Mouse (Mus musculus) fibroblast of lung, adult 2 months (primary cell): ENCODE results near the gene Flot1.
"Not testable (repeated sequence)": the region's sequence is repeated elsewhere in the genome, so short reads cannot be mapped to it uniquely, and the experiment has no call there.

Experiments used
- DNase-seq: peaks from one replicate; pipeline ENCODE4 v3.0.0-alpha.2; 2011; ENCODE audit warnings: low read depth

The Flot1 gene

GRCm38 (mm10) chr17:35836991-35837422, 14.0 kb downstream of the Flot1 start:
- DNase-seq, result no peak

GRCm38 (mm10) chr17:35837487-35837886, 14.5 kb downstream of the Flot1 start:
- DNase-seq, result no peak

- DNase-seq, result peak; percentile 96
Measured at GRCm38 (mm10) chr17:35838122-35838544, 15.1 kb downstream of the Flot1 start, which contains the start of gene Tubb5. Gene Tubb5, minus strand, starts transcription at chr17:35838306.

GRCm38 (mm10) chr17:35838570-35838969, 15.5 kb downstream of the Flot1 start:
- DNase-seq, result no peak

DNA sequence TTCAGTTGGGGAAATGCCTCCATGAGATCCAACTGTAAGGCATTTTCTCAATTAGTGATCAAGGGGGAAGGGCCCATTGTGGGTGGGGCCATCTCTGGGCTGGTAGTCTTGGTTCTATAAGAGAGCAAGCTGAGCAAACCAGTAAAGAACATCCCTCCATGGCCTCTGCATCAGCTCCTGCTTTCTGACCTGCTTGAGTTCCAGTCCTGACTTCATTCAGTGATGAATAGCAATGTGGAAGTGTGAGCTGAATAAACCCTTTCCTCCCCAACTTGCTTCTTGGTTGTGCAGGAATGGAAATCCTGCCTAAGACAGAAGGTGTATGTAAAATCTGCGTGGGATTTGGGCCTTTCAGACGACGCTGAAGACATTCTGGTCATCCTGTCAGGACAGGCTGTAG, 16.0 kb downstream of the Flot1 start:
- not testable (repeated sequence) for DNase-seq

- no peak for DNase-seq
Measured at GRCm38 (mm10) chr17:35840561-35840960, 17.5 kb downstream of the Flot1 start.

DNA sequence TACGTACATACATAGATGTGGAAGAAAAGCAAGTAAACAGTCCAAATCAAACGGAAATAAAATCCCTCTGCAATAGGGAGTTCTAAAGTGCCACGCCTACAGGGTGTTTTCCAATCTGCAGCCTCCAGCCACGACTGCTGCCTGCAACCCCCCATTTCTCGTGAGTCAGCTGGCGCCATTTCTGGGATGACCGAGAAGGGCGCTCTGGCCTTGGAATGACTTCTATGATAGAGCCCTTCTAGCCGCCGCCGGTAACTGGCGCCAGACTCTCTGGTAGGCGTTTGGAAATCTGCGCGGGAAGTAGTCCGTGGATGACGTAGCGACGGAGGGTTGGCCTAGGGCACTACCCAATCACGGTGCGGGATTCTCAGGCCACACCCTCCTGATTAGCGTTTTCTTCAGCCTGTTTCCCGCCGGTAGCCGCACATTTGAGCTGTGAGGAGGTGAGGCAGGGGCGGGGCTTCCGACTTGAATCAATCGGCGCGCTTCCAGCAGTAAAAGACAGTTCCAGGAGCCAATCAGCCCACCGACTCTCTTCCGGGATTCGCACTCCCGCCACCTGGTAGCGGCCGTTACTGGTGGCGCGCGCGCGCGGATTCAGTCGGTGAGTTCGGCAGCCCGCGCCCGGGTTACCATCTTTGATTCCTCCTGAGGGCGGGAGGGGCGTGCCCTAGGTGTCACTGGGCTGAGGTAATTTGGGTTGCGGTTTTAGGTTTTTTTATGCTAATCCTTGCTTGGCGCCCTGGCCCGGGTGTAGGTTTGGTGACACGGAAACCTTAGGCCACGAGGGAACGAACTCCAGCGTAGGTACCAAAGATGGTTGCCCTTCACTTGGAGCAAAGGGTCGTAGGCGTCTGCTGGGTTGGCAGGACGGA, 18.3 kb downstream of the Flot1 start, which contains the start of gene Mdc1:
Gene Mdc1, plus strand, starts transcription at position 440 of the 875 bp plus-strand sequence.
- peak; percentile 99 for DNase-seq

- DNase-seq, result no peak
Measured at GRCm38 (mm10) chr17:35842006-35842405, 19.0 kb downstream of the Flot1 start.

DNA sequence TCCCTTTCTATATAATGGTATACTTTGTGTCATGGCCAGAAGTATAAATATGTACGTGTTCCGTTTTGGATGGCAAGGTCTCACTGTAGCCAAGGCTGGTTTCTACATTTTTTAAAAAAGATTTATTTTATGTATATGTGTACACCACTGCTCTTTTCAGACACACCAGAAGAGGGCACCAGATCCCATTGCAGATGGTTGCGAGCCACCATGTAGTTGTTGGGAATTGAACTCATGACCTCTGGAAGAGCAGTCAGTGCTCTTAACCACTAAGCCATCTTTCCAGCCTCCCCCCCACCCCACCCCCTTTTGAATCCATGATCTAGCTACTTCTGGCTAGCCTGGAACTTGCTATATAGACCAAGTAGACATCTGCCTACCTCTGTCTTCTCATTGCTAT, 20.5 kb downstream of the Flot1 start:
- no peak for DNase-seq

DNA sequence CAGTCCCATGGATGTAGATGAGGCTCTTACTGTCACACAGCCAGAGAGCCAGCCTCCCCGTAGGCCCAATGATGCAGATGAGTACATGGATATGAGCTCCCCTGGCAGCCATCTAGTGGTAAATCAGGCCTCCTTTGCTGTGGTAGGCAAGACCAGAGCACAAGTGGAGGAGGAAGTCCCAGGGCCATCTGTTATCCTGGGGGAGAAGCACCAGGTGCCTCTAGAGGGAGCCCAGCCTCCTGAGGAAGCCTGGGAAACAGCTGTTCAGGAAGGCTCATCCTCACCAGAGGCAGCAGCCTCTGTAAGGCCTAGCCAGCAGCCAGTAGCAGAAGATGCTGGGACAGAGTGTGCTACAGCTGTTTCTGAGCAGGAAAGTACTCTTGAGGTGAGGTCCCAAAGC, 25.1 kb downstream of the Flot1 start:
- no peak for DNase-seq

- DNase-seq, result no peak
Measured at GRCm38 (mm10) chr17:35850974-35851373, 27.9 kb downstream of the Flot1 start.

- no peak for DNase-seq
Measured at GRCm38 (mm10) chr17:35859371-35859770, 36.3 kb downstream of the Flot1 start.

- DNase-seq, result no peak
Measured at GRCm38 (mm10) chr17:35859835-35860234, 36.8 kb downstream of the Flot1 start.

- no peak for DNase-seq
Measured at GRCm38 (mm10) chr17:35860831-35861197, 37.8 kb downstream of the Flot1 start.

- peak; percentile 78 for DNase-seq
Measured at GRCm38 (mm10) chr17:35861198-35861857, 38.3 kb downstream of the Flot1 start, which contains the start of gene Nrm. Gene Nrm, plus strand, starts transcription at chr17:35861318.

DNA sequence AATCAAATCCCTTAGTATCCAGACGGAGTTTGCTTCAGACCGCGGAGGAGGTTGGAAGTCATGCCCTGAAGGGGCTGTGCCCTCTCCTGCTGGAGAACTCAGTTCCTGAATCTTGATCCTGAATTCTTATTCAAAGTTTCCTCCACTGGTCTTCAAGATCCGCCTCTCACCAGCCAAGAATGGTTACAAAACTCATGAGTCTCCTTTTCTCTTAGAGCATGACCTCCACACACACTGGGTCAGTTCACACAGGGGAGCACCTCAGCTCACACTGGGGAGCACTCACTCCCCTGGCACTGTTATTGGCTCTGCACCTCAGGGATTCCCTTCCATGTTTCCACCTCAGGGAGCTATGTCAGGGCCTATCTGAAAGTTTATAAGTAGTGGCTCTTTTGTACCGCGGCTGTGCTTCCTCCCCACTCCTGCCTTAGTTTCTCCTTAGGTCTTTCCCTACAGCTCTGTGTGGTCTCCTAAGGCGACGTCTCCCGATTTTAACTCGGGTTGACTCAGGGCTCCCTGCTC, 41.9 kb downstream of the Flot1 start:
- no peak for DNase-seq

DNA sequence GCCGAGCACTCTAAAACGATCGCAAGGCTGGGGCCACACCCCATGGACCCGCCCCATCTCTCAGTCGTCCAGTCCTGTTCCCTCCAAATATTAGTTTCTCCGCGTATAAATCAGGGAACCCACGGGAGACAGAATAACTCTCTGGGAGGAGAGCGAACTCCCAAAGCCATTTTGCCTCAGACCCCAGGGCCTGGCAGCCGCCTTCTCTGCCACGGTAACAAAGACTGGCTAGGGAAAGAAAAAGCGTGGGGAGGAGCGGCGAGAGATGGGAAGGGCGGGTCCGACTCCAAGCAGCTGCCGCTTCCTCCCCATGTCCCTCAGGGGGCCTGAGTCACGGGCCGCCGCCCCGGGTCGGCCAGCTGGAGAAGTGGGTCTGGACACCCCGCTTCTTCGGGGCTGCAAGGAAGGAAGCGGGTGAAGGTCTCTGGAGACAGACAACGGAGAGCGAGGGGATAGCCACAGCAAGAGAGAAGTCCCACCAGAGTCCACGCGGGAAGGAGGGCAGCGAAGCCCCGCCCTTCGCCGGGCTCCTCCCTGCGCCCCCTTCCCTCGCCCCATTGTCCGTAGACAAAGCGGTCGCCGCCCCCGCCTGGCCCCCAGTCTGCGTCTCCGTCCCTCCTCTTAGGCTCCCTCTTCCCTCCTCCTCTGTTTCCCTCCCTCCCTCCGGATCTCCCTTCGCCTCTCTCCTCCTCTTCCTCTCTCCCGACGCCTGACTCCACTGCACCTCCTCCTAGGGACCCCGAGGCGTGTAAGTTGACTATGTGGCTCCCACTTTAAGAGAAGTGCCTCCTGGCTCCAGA, 42.7 kb downstream of the Flot1 start, which contains the start of gene Ppp1r18:
Gene Ppp1r18, plus strand, starts transcription at position 113 of the 800 bp plus-strand sequence.
- DNase-seq, result no peak

DNA sequence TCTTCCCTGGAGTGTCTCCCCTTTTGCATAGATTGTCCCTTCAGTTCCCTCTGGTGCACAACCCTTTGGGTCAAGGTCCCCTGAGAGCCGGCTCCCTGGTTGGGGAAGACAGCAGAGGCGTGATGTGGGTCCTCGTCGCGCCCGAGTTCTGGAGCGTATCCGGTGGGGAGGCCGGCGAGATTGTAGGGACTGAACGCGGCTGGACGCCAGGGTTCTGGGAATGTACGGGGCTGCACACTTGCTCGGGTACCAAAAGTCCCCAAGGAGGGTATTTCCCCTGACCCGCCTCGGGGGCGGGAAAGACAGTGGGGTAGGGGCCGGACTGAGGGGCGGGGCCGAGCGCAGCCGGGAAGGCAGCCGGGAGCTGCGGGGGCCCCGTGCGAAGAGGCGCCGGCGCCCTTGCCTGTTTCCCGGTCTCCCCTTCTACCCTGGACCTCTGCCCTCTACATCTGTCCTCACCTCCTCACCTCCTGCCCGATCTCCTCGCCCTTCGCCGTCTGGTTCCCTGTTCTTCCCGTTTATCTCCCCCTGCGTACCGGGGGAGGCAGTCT, 43.3 kb downstream of the Flot1 start:
- DNase-seq, result no peak

DNA sequence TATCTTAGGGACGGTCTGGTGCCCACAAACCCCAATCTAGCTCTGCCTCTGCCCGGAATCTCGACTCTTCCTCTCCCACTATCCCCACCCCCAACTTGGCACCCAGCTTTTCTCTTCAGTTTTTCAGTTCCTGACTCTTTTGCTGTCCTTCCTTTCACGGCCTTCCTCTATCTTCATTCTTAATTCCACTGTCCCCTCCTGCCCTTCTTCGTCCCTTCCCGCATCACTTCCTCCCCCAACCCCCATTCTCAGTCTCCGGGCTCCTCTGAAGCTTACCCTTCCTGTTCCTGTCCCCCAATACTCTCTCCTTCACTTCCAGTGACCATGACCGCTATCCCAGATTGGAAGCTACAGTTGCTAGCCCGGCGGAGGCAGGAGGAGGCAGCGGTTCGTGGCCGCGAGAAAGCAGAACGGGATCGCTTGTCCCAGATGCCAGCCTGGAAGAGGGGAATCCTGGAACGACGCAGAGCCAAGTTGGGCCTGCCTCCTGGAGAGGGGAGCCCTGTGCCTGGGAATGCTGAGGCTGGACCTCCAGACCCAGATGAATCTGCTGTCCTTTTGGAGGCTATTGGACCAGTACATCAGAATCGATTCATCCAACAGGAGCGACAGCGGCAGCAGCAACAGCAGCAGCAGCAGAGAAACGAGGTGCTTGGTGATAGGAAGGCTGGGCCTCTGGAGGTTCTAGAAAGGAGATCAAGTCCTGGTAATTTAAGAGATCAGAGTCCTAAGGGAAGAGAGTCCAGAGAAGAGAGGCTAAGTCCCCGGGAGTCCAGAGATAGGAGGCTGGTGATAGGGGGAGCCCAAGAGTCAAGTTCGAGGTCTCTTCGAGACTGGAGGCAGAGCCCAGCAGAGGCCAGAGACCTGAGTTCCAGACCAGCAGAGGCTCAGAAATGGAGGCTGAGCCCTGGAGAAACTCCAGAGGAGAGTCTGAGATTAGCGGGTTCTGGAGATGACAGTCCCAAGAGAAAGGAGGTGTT, 44.2 kb downstream of the Flot1 start:
- no peak for DNase-seq

DNA sequence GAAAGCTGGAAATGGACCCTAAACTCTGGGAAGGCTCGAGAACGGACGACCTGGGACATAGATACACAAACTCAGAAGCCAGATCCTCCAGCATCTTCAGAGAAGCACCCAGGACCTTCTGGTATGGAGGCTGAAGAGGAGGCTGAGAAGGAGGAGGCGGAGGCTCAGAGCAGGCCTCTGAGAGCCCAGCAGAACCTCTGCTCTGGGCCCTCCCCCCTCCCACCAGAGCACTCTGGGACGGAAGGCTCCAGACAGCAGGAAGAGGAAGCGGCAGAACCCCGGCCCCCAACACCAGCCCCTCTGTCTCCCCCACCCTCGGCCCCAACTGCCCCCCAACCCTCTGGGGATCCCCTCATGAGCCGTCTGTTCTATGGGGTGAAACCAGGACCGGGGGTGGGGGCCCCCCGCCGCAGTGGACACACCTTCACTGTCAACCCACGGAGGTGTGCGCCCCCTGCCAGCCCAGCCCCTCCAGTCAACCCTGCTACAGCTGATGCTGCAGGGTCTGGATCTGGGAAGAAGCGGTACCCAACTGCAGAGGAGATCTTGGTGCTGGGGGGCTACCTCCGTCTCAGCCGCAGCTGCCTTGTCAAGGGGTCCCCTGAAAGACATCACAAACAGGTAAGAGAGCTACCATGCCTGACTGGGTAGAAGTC, 45.3 kb downstream of the Flot1 start:
- DNase-seq, result no peak
